Mouse (Mus musculus) common myeloid progenitor, adult 5-6 weeks (primary cell): Measurements from ENCODE around the gene Mpzl2. TPM values are rescaled to one million over a fixed set of nuclear protein-coding genes. Genes with fewer than 3 reads are reported as not detected.

Source experiments
- ATAC-seq: replicated peaks from 2 replicates; pipeline ENCODE4 v1.8.0; 2016; ENCODE audit warnings: low read depth, mild to moderate bottlenecking, moderate TSS enrichment, inconsistent platforms; ENCODE audit not compliant: poor library complexity, severe bottlenecking
- total RNA-seq: library from RNA; stranded (forward); fragments of 200-1000, 187-1606 nt; gene quantifications from 2 replicates; pipeline ENCODE4 v1.2.3, GENCODE M21; 2017

The Mpzl2 gene
- not detected in 2 replicates for total RNA-seq

- ATAC-seq = no peak
These were observed at the start of gene Mpzl2 for GRCm38 (mm10) chr9:45039499-45039898. Mpzl2 (plus strand) TSS chr9:45039799.

- no peak for ATAC-seq
These were observed 47.8 kb upstream of the Mpzl2 start for GRCm38 (mm10) chr9:44991821-44992220.

- no peak for ATAC-seq
These were observed 47.3 kb upstream of the Mpzl2 start for GRCm38 (mm10) chr9:44992271-44992670.

GRCm38 (mm10) chr9:44993268-44993667 is 46.3 kb upstream of the Mpzl2 start:
- 0 out of 2 replicates have a peak, but pooled peaks have one; percentile 11 for ATAC-seq

GRCm38 (mm10) chr9:44994962-44995361 is 44.6 kb upstream of the Mpzl2 start:
- ATAC-seq = no peak

GRCm38 (mm10) chr9:44996590-44996989 is 43.0 kb upstream of the Mpzl2 start:
- ATAC-seq = no peak

GRCm38 (mm10) chr9:44998138-44998537 is 41.5 kb upstream of the Mpzl2 start:
- peak; percentile 39; the same call in 1 of the 2 replicates for ATAC-seq

GRCm38 (mm10) chr9:44999171-44999570 is 40.4 kb upstream of the Mpzl2 start:
- ATAC-seq = no peak

GRCm38 (mm10) chr9:44999776-45000175 is 39.8 kb upstream of the Mpzl2 start:
- no peak for ATAC-seq

- ATAC-seq = no peak
These were observed 39.4 kb upstream of the Mpzl2 start for GRCm38 (mm10) chr9:45000249-45000648.

- no peak for ATAC-seq
These were observed 32.2 kb upstream of the Mpzl2 start for GRCm38 (mm10) chr9:45007404-45007803.

GRCm38 (mm10) chr9:45008342-45008741 is 31.3 kb upstream of the Mpzl2 start:
- ATAC-seq = no peak

GRCm38 (mm10) chr9:45009180-45010078 is 30.2 kb upstream of the Mpzl2 start, which contains the start of gene Cd3e:
Cd3e (minus strand) TSS chr9:45009627.
- ATAC-seq = no peak

GRCm38 (mm10) chr9:45010461-45010860 is 29.1 kb upstream of the Mpzl2 start:
- no peak for ATAC-seq

GRCm38 (mm10) chr9:45011291-45011690 is 28.3 kb upstream of the Mpzl2 start:
- no peak for ATAC-seq

- ATAC-seq = no peak
These were observed 24.7 kb upstream of the Mpzl2 start for GRCm38 (mm10) chr9:45014879-45015278.

- ATAC-seq = no peak
These were observed 23.8 kb upstream of the Mpzl2 start for GRCm38 (mm10) chr9:45015841-45016240.

- no peak for ATAC-seq
These were observed 21.6 kb upstream of the Mpzl2 start for GRCm38 (mm10) chr9:45018031-45018430.

- peak; percentile 62; the same call in 1 of the 2 replicates for ATAC-seq
These were observed 16.8 kb upstream of the Mpzl2 start for GRCm38 (mm10) chr9:45022800-45023199.

- ATAC-seq = no peak
These were observed 16.0 kb upstream of the Mpzl2 start for GRCm38 (mm10) chr9:45023638-45024037.

- ATAC-seq = no peak
These were observed 15.4 kb upstream of the Mpzl2 start for GRCm38 (mm10) chr9:45024187-45024586.

- ATAC-seq = no peak
These were observed 12.2 kb upstream of the Mpzl2 start for GRCm38 (mm10) chr9:45027376-45027775.
